Mouse (Mus musculus): ENCODE results near the gene Katnb1.

Katnb1 gene

GRCm38 (mm10) chr8:95080381-95081341 is at the start of gene Katnb1:
Gene Katnb1 (plus strand): TSS chr8:95081186.
- peak; percentile 99 for DNase-seq (ENCODE audit: low read depth, low spot score)

DNA sequence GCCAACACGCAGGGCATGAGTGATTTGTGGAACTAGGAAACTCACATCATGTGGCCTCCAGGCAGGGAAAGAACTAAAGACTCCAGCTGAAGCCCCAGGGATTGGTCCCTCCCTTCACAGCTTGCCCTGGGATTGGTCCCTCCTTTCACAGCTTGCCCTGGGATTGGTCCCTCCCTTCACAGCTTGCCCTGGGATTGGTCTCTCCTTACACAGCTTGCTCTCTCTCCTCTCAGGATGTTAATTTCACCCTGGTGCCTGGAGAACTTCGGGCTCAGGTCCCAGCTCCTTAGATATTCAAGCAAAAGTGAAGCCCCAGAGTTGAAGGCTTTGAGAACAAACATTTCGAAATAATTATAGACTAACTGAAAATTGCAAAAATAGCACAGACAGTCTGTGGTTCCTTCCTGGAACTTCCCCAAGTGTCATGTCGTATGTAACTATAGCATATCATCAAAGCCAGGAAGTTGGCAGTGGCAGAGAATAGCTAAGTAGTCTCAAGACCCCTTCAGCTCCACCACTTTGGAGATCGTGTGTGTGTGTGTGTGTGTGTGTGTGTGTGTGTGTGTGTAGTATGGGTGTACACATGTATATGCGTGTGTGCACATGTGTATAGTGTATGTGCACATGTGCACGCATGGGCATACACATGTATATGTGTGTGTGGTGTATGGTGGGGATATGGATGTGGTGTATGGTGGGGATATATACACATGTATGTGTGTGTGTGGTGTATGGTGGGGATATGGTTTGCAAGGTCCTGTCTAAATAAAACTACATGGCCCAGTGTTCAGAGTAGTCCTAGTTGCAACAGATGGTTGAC is 43.7 kb upstream of the Katnb1 start:
- DNase-seq (ENCODE audit: low read depth, low spot score) = no peak

- DNase-seq (ENCODE audit: low read depth, low spot score) = no peak
Measured at GRCm38 (mm10) chr8:95041883-95042784, 38.9 kb upstream of the Katnb1 start.

DNA sequence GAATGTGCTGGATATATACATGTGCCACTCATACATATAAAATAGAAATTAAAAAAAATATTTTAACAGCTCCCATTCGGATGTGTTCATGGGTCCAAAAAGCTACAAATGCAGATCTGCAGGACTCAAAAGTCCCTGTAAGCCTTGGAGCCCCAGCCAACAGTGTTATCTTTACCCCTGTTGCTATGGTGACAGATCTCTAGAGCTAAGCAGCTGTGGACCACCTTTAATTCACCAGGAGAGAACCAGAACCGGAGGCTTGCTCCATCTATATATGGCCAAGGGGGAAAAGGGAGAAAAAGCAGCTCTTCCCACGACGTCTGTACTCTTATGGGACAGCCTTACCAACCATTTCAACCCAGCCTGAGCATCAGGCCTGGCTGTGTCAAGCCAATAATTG is 36.2 kb upstream of the Katnb1 start:
- DNase-seq (ENCODE audit: low read depth, low spot score) = no peak

DNA sequence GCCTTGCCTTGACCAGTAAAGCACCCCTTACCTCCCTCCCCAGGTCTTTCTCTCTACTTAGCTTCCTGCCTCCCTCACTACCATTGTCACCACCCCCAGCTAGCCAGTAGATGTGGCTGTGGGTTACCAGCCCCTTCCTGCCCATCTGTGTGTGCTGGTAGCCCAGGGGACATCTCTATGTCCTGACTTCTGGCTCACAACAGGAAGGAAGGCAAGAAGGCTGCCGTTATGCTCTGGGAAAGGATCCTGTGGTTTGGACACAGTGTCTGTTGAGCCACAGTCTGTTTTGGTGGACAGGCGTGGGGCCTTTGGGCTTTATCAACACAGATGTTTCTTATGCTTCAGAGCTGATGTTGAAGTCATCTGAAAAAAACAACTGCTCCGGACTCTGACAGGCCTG is 34.0 kb upstream of the Katnb1 start:
- DNase-seq (ENCODE audit: low read depth, low spot score) = no peak

DNA sequence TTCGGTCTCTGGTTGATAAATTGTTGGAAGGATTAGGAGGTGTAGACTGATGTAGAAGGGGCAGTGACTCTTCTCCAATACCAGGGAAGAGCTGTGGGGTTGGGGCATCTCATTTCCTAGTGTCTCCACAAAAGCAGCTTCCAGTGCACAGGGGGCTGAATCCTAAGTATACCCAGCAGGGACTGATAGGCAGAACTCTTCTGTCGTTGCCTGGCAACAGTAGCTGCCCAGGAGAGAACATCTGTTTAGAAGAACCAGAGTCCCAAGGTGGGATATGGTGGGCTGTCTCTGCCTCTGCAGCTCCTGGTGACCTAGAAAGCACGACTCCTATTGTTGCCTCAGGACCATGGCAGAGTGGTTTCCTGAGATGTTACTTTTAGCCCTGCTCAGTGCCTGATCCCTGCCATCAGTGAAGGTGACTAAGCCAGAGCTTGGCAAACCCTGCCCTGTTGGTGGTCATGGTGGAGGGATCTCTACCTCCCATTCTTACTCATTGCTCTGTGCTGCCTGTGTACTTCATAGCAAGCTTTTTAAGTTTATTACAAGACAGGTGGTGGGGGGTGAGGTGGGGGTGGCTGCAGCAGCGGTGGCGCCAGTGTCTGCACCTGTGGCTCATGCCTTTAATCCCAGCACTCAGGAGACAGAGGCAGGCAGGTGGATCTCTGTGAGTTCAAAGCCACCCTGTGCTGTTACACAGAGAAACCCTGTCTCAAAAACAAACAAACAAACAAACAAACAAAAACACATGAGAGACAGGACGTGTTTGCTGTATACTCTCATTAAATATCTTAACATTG is 32.9 kb upstream of the Katnb1 start:
- DNase-seq (ENCODE audit: low read depth, low spot score) = no peak

GRCm38 (mm10) chr8:95049636-95050035 is 31.4 kb upstream of the Katnb1 start:
- DNase-seq (ENCODE audit: low read depth, low spot score) = no peak

DNA sequence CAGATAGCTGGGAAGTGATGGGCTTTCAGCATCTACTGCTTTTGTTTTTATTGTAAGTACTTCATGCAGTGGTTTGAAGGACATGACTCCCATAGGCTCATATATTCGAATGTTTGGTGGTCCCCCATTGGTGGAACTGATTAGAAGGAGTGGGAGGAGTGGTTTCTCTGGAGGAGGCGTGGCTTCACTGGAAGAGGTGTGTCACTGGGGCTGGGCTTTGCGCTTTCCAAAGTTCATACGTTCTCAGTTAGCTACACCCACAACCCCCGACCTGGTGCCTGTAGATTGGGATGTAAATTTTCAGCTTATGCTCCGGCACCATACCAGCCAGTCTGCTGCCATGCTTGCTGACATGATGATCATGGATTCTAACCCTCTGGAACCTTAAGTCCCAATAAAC is 26.5 kb upstream of the Katnb1 start:
- no peak for DNase-seq (ENCODE audit: low read depth, low spot score)

DNA sequence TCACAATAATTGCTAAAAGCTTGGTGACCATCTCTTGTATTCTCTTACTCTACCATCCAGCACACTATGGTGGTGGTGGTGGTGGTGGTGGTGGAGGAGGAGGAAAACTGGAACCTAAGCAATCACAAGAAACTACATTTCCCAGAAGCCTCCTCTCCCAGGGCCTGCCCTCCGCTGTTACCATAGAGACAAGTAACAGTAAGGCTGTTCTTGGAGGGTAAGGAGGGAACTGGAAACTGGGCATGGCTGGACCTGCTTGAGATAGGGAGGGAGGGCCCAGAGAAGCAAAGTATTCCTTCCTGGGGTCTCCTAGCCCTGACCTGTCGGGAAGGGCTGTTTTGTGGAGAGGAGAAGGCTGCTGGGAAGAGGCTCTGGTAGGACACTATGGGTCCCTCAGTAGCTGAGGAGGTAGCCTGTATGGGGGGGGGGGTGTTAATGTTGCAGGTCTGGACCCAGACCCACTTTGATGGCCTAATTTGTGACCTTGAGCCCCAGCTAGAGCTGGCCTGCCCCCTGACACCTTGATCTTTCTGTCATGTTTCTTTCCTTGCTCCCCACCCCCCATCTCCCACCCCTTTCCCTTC is 26.0 kb upstream of the Katnb1 start, which contains the start of gene Drc7:
Drc7 (plus strand) TSS at position 177 of the 584 bp plus-strand sequence.
- no peak for DNase-seq (ENCODE audit: low read depth, low spot score)

- no peak for DNase-seq (ENCODE audit: low read depth, low spot score)
Measured at GRCm38 (mm10) chr8:95056414-95056813, 24.6 kb upstream of the Katnb1 start.

GRCm38 (mm10) chr8:95058661-95059060 is 22.3 kb upstream of the Katnb1 start:
- DNase-seq (ENCODE audit: low read depth, low spot score) = no peak

GRCm38 (mm10) chr8:95059812-95060533 is 21.0 kb upstream of the Katnb1 start:
- no peak for DNase-seq (ENCODE audit: low read depth, low spot score)

GRCm38 (mm10) chr8:95064531-95064930 is 16.5 kb upstream of the Katnb1 start:
- no peak for DNase-seq (ENCODE audit: low read depth, low spot score)

DNA sequence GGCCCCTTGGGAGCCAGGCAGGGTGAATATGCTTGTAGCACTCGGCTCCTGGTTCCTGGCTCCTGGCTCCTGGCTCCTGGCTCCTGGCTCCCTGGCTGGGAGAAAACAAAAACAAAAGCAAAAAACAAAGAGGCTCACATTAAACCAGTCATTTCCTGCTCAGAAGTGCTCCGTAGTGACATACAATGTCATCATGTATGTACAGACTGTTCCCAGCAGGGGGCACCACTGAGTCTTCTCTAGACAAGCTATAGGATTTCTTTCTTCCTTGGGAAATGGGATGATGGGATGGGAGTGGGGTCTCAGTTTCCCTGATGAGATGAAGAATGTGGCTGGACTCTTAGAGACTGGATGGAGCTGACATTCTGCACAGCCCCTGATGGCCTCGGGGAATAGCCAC is 13.4 kb upstream of the Katnb1 start:
- DNase-seq (ENCODE audit: low read depth, low spot score) = peak; percentile 22

DNA sequence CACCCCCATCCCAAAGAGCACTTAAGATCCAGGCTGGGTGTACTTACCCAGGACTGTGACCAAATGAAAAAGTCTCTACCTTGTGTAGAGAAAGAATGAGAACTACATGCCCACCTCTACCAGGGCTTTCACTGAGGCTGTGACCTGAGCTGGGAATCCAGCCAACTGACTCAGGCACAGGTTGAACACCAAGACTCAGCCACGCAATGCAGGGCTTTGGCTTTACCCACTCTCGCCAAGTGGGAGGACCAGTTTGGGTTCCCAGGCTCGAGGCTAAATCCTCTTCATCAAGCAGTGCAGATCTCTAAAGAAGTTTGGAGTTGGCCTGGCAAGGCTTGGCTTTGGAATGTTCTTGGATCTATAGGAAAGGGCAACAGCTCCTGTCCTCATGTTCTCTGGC is 5.5 kb upstream of the Katnb1 start:
- DNase-seq (ENCODE audit: low read depth, low spot score) = no peak

DNA sequence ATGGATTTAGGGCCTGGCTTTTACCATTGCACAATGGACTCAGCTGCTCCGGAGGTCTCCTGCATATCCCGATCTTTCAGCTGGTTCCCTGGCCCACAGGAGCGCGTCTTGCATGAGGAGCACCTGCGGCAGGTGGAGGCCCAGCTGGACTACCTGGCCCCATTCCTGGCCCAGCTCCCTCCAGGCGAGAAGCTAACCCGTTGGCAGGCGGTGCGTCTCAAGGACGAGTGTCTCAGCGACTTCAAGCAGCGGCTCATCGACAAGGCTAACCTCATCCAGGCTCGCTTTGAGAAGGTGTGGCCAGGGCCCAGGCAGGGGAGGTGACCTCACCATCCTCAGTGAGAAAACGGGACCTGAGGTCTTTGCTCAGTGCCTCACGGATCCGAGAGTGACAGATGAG is 4.8 kb upstream of the Katnb1 start:
- DNase-seq (ENCODE audit: low read depth, low spot score) = no peak

- no peak for DNase-seq (ENCODE audit: low read depth, low spot score)
Measured at GRCm38 (mm10) chr8:95078055-95078454, 2.9 kb upstream of the Katnb1 start.

DNA sequence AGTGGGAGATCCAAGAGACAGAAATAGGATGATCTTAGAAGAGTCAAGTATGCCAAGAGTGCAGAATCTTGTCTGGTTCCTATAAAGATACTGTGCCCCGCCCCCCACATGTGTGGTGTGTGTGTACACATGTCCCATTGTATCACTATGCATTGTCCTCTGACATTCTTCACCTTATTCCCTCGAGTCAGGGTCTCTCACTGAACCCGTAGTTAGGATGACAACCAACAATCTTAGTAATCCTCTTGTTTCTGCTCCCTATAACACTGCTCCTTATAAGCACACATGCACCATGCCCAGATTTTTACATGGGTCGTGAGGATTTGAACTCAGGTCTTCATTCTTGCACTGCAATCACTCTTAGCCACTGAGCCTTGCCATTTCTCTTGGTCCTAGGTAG is 1.7 kb upstream of the Katnb1 start:
- no peak for DNase-seq (ENCODE audit: low read depth, low spot score)

GRCm38 (mm10) chr8:95081650-95082049 is 664 bp downstream of the Katnb1 start:
- no peak for DNase-seq (ENCODE audit: low read depth, low spot score)

- DNase-seq (ENCODE audit: low read depth, low spot score) = no peak
Measured at GRCm38 (mm10) chr8:95084261-95084660, 3.3 kb downstream of the Katnb1 start.

All from retina, adult 2 months (tissue).